Mouse (Mus musculus): Measurements from ENCODE around the gene Fam131a. TPM values are rescaled to one million over a fixed set of nuclear protein-coding genes. Genes with fewer than 3 reads are reported as not detected.

The Fam131a gene
- polyA plus RNA-seq, 1 experiment from 2014 or later, result 8.3 TPM

DNA sequence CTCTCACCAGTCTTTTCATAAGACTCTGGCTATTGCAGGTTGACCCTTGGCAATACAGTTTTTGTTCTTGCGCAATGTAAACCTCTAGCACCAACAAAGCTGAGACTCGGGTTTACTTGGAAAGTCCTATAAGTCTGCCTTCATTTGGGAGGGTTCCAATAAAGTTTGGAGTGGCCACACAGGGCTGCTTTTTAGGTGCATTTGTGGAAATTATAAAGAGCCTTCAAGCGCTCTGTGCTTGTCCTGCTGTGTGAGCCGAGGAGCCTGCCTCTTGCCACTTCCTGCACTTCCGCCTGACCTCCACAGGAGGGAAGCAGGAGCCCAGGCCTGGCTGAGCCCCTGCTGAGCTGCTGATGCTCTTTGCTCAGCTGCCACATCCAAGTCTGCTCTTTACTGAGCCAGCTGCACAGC is 31.3 kb downstream of the Fam131a start:
- Histone ChIP-seq H3K4me1 (ENCODE audit: control insufficient read depth, insufficient read depth, low read length) (no peaks in the 10 kb centered on the region), H3K9me3 (ENCODE audit: control insufficient read depth, low read depth, low read length) (no peaks in the 10 kb centered on the region), H3K36me3 (ENCODE audit: control insufficient read depth, insufficient read depth, low read length) (0 out of 2 replicates have a peak, but pooled peaks cover 4% of the 10 kb centered on the region), H3K27me3 (ENCODE audit: control insufficient read depth, insufficient read depth, low read length) (no peaks in the 10 kb centered on the region), H3K9ac (replicated peaks; ENCODE audit: low read depth, low read length) (no peak overlapping the region), H3K4me2 (replicated peaks; ENCODE audit: low read depth, low read length) (no peak overlapping the region), H3K27ac (ENCODE audit: low read length) (no peak overlapping the region), H3K4me3 (ENCODE audit: low read depth, low read length) (no peak overlapping the region)
- WGBS, result 35% methylated on average over 5 of the region's 5 CpGs
- peak; percentile 87; the same call in 1 of the 2 replicates for ATAC-seq (ENCODE audit: insufficient number of reproducible peaks, insufficient read depth, low FRiP score, low read depth)

DNA sequence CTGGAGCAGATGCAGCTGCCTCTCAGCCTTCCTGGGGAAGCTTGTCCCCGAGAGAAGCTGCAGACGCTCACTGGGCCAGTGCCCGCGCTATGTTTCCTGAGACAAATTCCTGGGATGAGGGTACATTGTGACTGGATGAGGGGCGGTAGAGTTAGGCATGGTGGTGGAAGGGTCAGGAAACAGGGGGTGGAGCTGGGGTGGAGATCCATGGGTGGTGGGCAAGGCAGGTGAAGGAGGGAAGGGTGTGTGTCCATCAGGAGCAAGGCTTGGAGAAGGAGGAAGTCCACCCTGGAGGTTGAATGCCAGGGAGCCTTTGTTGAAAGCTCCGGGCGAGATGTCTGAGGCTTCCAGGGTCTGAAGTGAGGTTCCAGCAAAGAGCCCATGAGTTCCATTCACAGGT is 32.3 kb downstream of the Fam131a start:
- ATAC-seq (ENCODE audit: insufficient number of reproducible peaks, insufficient read depth, low FRiP score, low read depth), result no peak
- 0 out of 2 replicates have a peak, but pooled peaks cover 4% of the 10 kb centered on the region for H3K36me3 ChIP-seq (ENCODE audit: control insufficient read depth, insufficient read depth, low read length)
- H3K4me3 ChIP-seq (ENCODE audit: low read depth, low read length), result no peak overlapping the region
- H3K27ac ChIP-seq (ENCODE audit: low read length), result no peak overlapping the region
- H3K4me2 ChIP-seq (replicated peaks; ENCODE audit: low read depth, low read length), result no peak overlapping the region
- no peaks in the 10 kb centered on the region for H3K27me3 ChIP-seq (ENCODE audit: control insufficient read depth, insufficient read depth, low read length)
- no peak overlapping the region for H3K9ac ChIP-seq (replicated peaks; ENCODE audit: low read depth, low read length)
- H3K4me1 ChIP-seq (ENCODE audit: control insufficient read depth, insufficient read depth, low read length), result no peaks in the 10 kb centered on the region
- whole genome bisulfite sequencing, result 77% methylated on average over 7 of the region's 7 CpGs
- no peaks in the 10 kb centered on the region for H3K9me3 ChIP-seq (ENCODE audit: control insufficient read depth, low read depth, low read length)

DNA sequence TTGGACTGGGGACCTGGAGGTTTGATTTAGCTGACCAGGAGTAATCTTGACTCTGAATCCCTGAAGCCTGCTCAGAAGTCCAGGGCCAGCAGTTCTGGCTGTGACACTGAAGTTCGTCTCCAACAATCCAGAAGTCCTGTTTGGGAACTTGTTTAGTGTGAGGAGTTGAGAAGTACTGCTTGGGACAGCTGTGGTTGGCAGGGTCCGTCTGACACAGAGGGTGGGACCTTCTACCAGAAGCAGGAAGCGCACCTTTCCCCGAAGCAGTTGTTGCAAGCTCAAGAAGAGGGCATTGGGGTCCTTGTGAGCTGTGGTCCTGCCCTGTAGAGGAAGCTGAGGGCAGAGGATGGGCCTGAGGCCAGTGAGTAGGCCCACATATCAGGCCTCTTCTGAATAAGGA is 32.7 kb downstream of the Fam131a start:
- Histone ChIP-seq H3K36me3 (ENCODE audit: control insufficient read depth, insufficient read depth, low read length) (0 out of 2 replicates have a peak, but pooled peaks cover 4% of the 10 kb centered on the region), H3K27me3 (ENCODE audit: control insufficient read depth, insufficient read depth, low read length) (no peaks in the 10 kb centered on the region), H3K27ac (ENCODE audit: low read length) (no peak overlapping the region), H3K9ac (replicated peaks; ENCODE audit: low read depth, low read length) (no peak overlapping the region), H3K9me3 (ENCODE audit: control insufficient read depth, low read depth, low read length) (no peaks in the 10 kb centered on the region), H3K4me2 (replicated peaks; ENCODE audit: low read depth, low read length) (no peak overlapping the region), H3K4me3 (ENCODE audit: low read depth, low read length) (no peak overlapping the region), H3K4me1 (ENCODE audit: control insufficient read depth, insufficient read depth, low read length) (no peaks in the 10 kb centered on the region)
- no peak for ATAC-seq (ENCODE audit: insufficient number of reproducible peaks, insufficient read depth, low FRiP score, low read depth)
- 78% methylated on average over 4 of the region's 4 CpGs for WGBS

DNA sequence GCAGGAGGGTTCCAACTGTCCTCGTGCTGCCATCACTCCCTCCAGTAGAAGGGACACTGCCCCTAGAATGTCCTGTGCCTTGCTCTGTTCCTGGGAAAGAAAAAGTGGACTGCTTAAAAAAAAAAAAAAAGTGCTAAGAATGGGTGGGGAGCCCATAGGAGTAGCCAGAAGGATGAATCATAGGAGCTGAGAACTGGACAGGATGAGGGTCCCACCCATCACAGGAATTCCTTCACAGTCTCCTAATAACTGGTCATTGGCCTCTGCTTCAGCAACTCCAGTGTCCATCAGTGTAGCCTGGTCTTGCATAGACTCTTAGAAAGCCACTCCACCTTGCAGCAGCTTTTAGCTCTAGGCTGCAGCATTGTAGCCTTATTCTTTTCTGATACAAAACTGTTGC is 33.3 kb downstream of the Fam131a start:
- Histone ChIP-seq H3K9me3 (ENCODE audit: control insufficient read depth, low read depth, low read length) (no peaks in the 10 kb centered on the region), H3K27ac (ENCODE audit: low read length) (no peak overlapping the region), H3K36me3 (ENCODE audit: control insufficient read depth, insufficient read depth, low read length) (0 out of 2 replicates have a peak, but pooled peaks cover 4% of the 10 kb centered on the region), H3K4me2 (replicated peaks; ENCODE audit: low read depth, low read length) (no peak overlapping the region), H3K27me3 (ENCODE audit: control insufficient read depth, insufficient read depth, low read length) (no peaks in the 10 kb centered on the region), H3K4me1 (ENCODE audit: control insufficient read depth, insufficient read depth, low read length) (no peaks in the 10 kb centered on the region), H3K9ac (replicated peaks; ENCODE audit: low read depth, low read length) (no peak overlapping the region), H3K4me3 (ENCODE audit: low read depth, low read length) (no peak overlapping the region)
- 67% methylated on average over 1 of the region's 1 CpGs for WGBS
- ATAC-seq (ENCODE audit: insufficient number of reproducible peaks, insufficient read depth, low FRiP score, low read depth), result no peak

DNA sequence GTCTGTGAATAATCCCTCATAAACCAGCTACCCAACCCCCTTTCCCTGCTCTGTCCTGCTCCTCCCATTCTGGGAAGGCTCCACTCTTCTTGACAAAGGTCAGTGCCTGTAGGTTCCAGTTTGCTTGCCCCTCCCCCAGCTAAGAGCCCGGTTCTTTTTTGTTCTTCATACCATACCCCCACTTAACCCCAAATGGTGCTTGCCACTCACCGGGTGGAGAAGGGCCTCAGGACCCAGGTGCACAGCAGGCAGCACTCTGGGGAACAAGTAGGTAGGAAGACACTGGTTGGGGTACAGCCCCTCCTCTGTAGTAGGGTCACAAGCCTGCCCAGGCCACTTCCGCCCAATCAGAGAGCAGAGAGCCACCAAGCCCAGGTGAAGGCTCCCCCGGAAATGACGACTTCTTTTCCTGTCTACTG is 37.3 kb downstream of the Fam131a start:
- H3K27ac ChIP-seq (ENCODE audit: low read length), result no peak overlapping the region
- ATAC-seq (ENCODE audit: insufficient number of reproducible peaks, insufficient read depth, low FRiP score, low read depth), result no peak
- H3K9ac ChIP-seq (replicated peaks; ENCODE audit: low read depth, low read length), result no peak overlapping the region
- H3K4me2 ChIP-seq (replicated peaks; ENCODE audit: low read depth, low read length), result no peak overlapping the region
- H3K4me3 ChIP-seq (ENCODE audit: low read depth, low read length), result no peak overlapping the region
- peaks cover 8% of the 10 kb centered on the region; the same call in 1 of the 2 replicates for H3K4me1 ChIP-seq (ENCODE audit: control insufficient read depth, insufficient read depth, low read length)
- no peaks in the 10 kb centered on the region for H3K36me3 ChIP-seq (ENCODE audit: control insufficient read depth, insufficient read depth, low read length)
- WGBS, result 30% methylated on average over 5 of the region's 5 CpGs
- peaks cover 14% of the 10 kb centered on the region for H3K27me3 ChIP-seq (ENCODE audit: control insufficient read depth, insufficient read depth, low read length)
- no peaks in the 10 kb centered on the region for H3K9me3 ChIP-seq (ENCODE audit: control insufficient read depth, low read depth, low read length)

DNA sequence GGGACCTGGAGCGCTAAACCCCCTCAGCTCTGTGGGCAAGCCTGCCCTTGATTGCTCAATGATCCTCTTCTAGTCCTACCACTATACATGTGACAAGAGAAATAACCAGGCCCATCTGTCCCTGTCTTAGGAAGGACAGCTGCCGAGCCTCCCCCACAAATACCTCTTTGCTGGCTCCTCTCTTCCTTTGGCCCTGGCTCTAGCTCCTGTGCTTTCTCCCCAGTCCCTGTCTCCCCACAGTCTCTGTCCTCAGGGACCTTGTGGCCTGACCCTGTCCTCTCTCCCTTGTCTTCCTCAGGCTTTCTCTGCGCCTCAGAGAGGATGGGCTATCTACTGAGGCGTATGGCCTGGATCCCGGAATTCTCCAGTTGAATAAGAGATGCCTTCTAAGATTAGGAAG is 38.6 kb downstream of the Fam131a start:
- no peaks in the 10 kb centered on the region for H3K36me3 ChIP-seq (ENCODE audit: control insufficient read depth, insufficient read depth, low read length)
- H3K4me2 ChIP-seq (replicated peaks; ENCODE audit: low read depth, low read length), result no peak overlapping the region
- H3K4me1 ChIP-seq (ENCODE audit: control insufficient read depth, insufficient read depth, low read length), result peaks cover 8% of the 10 kb centered on the region; the same call in 1 of the 2 replicates
- no peak for ATAC-seq (ENCODE audit: insufficient number of reproducible peaks, insufficient read depth, low FRiP score, low read depth)
- 65% methylated on average over 5 of the region's 5 CpGs for WGBS
- H3K4me3 ChIP-seq (ENCODE audit: low read depth, low read length), result no peak overlapping the region
- H3K9me3 ChIP-seq (ENCODE audit: control insufficient read depth, low read depth, low read length), result no peaks in the 10 kb centered on the region
- H3K9ac ChIP-seq (replicated peaks; ENCODE audit: low read depth, low read length), result no peak overlapping the region
- H3K27ac ChIP-seq (ENCODE audit: low read length), result no peak overlapping the region
- peaks cover 15% of the 10 kb centered on the region for H3K27me3 ChIP-seq (ENCODE audit: control insufficient read depth, insufficient read depth, low read length)

DNA sequence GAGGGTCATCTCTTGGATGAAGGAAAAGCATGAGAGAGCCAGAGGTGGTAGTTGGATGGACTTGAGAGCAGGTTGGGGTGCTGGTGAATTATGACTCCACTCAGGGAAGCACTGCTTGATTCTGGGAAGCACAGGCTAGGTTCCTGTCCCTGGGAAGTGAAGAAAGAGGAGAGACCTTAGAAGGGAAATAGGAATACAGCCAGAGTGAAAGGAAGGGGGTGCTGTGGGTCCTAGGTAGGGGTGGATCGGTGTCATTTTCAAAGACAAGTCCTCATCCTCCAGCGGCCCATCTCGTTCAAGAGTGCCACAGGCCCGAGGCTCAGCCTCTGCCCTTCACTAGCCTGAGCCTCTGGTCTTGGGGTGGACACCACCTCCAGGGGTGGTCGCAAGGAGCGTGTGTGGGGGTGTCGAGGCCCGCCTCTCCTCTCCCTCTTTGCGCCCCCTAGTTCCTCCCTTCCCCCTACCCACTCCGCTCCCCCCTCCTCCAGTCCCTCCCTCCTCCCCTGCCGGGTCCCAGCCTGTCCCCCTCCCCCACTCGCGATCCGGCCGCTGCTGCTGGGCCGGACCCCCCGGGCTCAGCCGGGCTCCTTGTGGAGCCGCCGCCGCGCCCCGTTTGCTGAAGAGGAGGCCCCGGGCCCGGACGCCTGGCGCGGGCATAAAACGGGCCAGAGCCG is 39.3 kb downstream of the Fam131a start:
- WGBS, result under 1% methylated on average over 28 of the region's 30 CpGs
- ATAC-seq (ENCODE audit: insufficient number of reproducible peaks, insufficient read depth, low FRiP score, low read depth), result peak; percentile 58
- no peaks in the 10 kb centered on the region for H3K9me3 ChIP-seq (ENCODE audit: control insufficient read depth, low read depth, low read length)

DNA sequence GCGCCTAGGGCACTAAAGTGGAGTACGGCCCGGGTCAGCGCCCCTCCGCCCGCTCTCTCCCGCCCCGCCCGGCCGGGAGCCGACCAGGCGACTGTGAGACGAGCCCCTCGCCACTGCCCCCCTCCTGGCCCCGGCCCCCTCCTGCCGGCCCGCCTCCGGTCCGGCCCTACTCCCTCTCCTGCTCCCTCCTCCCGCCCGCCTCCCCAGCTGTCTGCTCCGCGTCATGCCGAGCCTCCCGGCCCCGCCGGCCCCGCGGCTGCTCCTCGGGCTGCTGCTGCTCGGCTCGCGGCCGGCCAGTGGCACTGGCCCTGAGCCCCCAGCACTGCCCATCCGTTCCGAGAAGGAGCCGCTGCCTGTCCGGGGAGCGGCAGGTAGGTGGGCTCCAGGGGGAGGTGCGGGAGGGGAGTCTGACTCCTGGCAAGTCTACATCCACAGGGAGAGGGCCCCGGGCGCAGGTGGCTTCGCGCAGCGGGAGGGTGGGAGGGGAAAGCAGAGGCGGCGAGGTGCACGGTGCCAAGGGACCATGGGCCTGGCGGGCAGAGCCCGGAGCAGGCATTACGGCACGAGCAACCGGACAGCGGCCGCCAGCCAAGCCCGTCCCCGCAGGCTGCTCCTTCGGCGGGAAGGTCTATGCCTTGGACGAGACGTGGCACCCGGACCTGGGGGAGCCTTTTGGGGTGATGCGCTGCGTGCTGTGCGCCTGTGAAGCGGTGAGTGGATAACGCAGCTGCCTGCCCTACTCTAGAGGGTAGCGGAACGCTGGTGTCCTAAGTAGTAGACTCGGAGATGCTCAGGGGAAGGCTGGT is 40.1 kb downstream of the Fam131a start, which contains the start of gene Chrd:
Chrd (plus strand) TSS at position 203 of the 806 bp plus-strand sequence.
- peaks cover 8% of the 10 kb centered on the region; the same call in 1 of the 2 replicates for H3K4me1 ChIP-seq (ENCODE audit: control insufficient read depth, insufficient read depth, low read length)
- ATAC-seq (ENCODE audit: insufficient number of reproducible peaks, insufficient read depth, low FRiP score, low read depth), result peak; percentile 82
- peak within 1 kb of the TSS; percentile 98 for H3K4me2 ChIP-seq (replicated peaks; ENCODE audit: low read depth, low read length)
- H3K36me3 ChIP-seq (ENCODE audit: control insufficient read depth, insufficient read depth, low read length), result no peaks in the 10 kb centered on the region
- peak within 1 kb of the TSS; percentile 65 for H3K9ac ChIP-seq (replicated peaks; ENCODE audit: low read depth, low read length)
- WGBS, result under 1% methylated on average over 67 of the region's 70 CpGs
- H3K27me3 ChIP-seq (ENCODE audit: control insufficient read depth, insufficient read depth, low read length), result peaks cover 15% of the 10 kb centered on the region
- peak within 1 kb of the TSS; percentile 63 for H3K4me3 ChIP-seq (ENCODE audit: low read depth, low read length)
- H3K9me3 ChIP-seq (ENCODE audit: control insufficient read depth, low read depth, low read length), result no peaks in the 10 kb centered on the region
- H3K27ac ChIP-seq (ENCODE audit: low read length), result peak within 1 kb of the TSS; percentile 80

More for the DNA sequence above, 39.3 kb downstream of the Fam131a start:
- peak overlapping the region; percentile 80 for H3K27ac ChIP-seq (ENCODE audit: low read length)
- H3K9ac ChIP-seq (replicated peaks; ENCODE audit: low read depth, low read length), result peak overlapping the region; percentile 65
- peaks cover 8% of the 10 kb centered on the region; the same call in 1 of the 2 replicates for H3K4me1 ChIP-seq (ENCODE audit: control insufficient read depth, insufficient read depth, low read length)
- peaks cover 15% of the 10 kb centered on the region for H3K27me3 ChIP-seq (ENCODE audit: control insufficient read depth, insufficient read depth, low read length)
- no peaks in the 10 kb centered on the region for H3K36me3 ChIP-seq (ENCODE audit: control insufficient read depth, insufficient read depth, low read length)
- peak overlapping the region; percentile 63 for H3K4me3 ChIP-seq (ENCODE audit: low read depth, low read length)
- H3K4me2 ChIP-seq (replicated peaks; ENCODE audit: low read depth, low read length), result peak overlapping the region; percentile 98
